Mouse (Mus musculus) cerebellum, postnatal 36 days (tissue): ENCODE measurements at regions not wholly inside any gene's neighbourhood (a gene's known extent, or its start where the extent isn't known, plus 50 kb on each side); places are given as distances from the start of the nearest gene placed in this dataset.

Experiments used
- DNase-seq, 2 experiments: peaks; one replicate each; pipeline ENCODE4 v3.0.0; 2021 to 2022; ENCODE audit warnings: mixed read lengths in 2 of 2

DNA sequence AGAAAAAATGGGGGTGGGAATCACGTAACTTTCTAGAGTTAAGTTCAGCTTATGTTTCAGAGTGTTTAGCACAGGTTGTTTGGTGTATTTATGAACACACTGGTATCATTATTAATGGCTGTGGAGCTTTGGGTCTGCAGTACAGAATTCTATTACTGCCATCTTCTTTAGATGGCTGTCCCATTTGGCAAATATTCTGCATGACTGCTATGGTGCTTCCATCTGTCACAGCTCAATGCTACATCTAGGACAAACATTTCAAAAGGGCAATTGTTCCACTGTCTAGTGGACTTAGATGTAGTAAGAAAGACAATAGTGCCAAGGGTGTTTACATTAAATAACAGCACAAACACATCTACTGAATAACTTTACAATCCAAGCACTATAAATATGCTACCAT, 2536.3 kb downstream of the Pcdh9 start:
- peak; percentile 12 to 36 for DNase-seq

DNA sequence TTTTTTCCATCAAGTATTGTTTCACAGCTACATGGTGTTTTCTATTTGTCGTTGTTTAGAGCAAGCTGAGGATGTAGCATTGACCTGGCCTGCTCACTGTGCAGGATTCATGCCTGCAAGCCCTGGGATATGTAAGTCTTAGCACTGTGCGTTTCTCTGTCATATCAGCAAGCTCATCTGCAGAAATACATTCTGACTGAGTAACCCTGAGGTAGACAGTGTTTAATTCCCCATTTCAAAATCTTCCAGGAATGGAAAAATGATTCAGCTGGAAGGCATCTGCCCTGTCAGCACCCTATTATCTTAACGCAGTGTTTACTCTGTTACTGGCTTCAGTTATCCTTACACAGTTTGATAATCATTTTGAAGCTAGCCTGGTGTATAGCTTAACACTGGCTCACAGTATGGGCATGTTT, 2563.8 kb downstream of the Pcdh9 start:
- no peak for DNase-seq
